7 mouse cellular contexts compared by ENCODE assay signal in genomic region chr10:127668093-127669050, GRCm38 (mm10). TPM values are rescaled to one million over a fixed set of nuclear protein-coding genes. Genes with fewer than 3 reads are reported as not detected.
DNase-seq lines count a peak whose midpoint lies in the region; ATAC-seq lines count a peak whose summit lies in the region.

Gene Nab2, minus strand, starts transcription at chr10:127668568.

- intact Hi-C loops in gastrocnemius, postnatal 36 days (cut with DNase I), result no loop called here

- peak within 1 kb of the TSS; percentile 93 for H3K27ac ChIP-seq in intestine, embryonic 14.5 days (ENCODE audit: low read depth)
- peak within 1 kb of the TSS; percentile 97 for H3K27ac ChIP-seq in limb, embryonic 10.5 days
- peak within 1 kb of the TSS; percentile 2; the same call in 1 of the 2 replicates for H3K27ac ChIP-seq in midbrain, embryonic 11.5 days (ENCODE audit: low read depth, low read length)

- peak within 1 kb of the TSS; percentile 66 for H3K4me3 ChIP-seq in intestine, embryonic 14.5 days (ENCODE audit: low read depth, low read length)
- H3K4me3 ChIP-seq in limb, embryonic 10.5 days, result peak within 1 kb of the TSS; percentile 84
- peak within 1 kb of the TSS; percentile 31 for H3K4me3 ChIP-seq in midbrain, embryonic 11.5 days (ENCODE audit: low read depth, low read length)

- peak; percentile 70 to 75 for DNase-seq in cerebellum, postnatal 36 days
- peak; percentile 75 to 82 for DNase-seq in gastrocnemius, postnatal 36 days
- peak; percentile 79 for DNase-seq in intestine, embryonic 14.5 days (ENCODE audit: low spot score)
- peak; percentile 87 for DNase-seq in limb, embryonic 10.5 days (ENCODE audit: low spot score)
- DNase-seq in midbrain, embryonic 11.5 days (ENCODE audit: low spot score, missing footprints), result peak; percentile 93
- DNase-seq in spleen, adult 18-20 months, result peak; percentile 76 to 81

- WGBS in intestine, embryonic 14.5 days, result 4% methylated on average over 40 of the region's 40 CpGs
- 2% methylated on average over 40 of the region's 40 CpGs for WGBS in limb, embryonic 10.5 days
- WGBS in midbrain, embryonic 11.5 days, result 3% methylated on average over 40 of the region's 40 CpGs

- H3K9ac ChIP-seq in intestine, embryonic 14.5 days (ENCODE audit: low read length), result peak within 1 kb of the TSS; percentile 55
- peak within 1 kb of the TSS; percentile 64 for H3K9ac ChIP-seq in midbrain, embryonic 11.5 days (ENCODE audit: low read length)

- H3K27me3 ChIP-seq in intestine, embryonic 14.5 days (replicated peaks; ENCODE audit: control insufficient read depth, insufficient read depth, low read length), result peaks cover 4% of the 10 kb centered on the region; the same call in 1 of the 2 replicates
- H3K27me3 ChIP-seq in limb, embryonic 10.5 days (ENCODE audit: low read depth, poor library complexity, severe bottlenecking), result peaks cover 24% of the 10 kb centered on the region
- peaks cover 53% of the 10 kb centered on the region for H3K27me3 ChIP-seq in midbrain, embryonic 11.5 days (ENCODE audit: control insufficient read depth, insufficient read depth, low read length)

- H3K36me3 ChIP-seq in intestine, embryonic 14.5 days (ENCODE audit: control insufficient read depth, insufficient read depth, low read length), result peaks cover 13% of the 10 kb centered on the region; the same call in 1 of the 2 replicates
- H3K36me3 ChIP-seq in limb, embryonic 10.5 days, result peaks cover 17% of the 10 kb centered on the region
- H3K36me3 ChIP-seq in midbrain, embryonic 11.5 days (ENCODE audit: control insufficient read depth, insufficient read depth, low read length), result no peaks in the 10 kb centered on the region

- peak; percentile 55 for ATAC-seq in activated CD4-positive, CD25-positive, alpha-beta regulatory T cell, adult 4 months
- ATAC-seq in intestine, embryonic 14.5 days (replicated peaks; ENCODE audit: low FRiP score, low TSS enrichment, low read depth), result peak; percentile 13
- peak; percentile 24; the same call in 1 of the 2 replicates for ATAC-seq in midbrain, embryonic 11.5 days (ENCODE audit: low FRiP score)

- peaks cover 52% of the 10 kb centered on the region for H3K4me1 ChIP-seq in intestine, embryonic 14.5 days (replicated peaks; ENCODE audit: control insufficient read depth, insufficient read depth, low read length)
- peaks cover 69% of the 10 kb centered on the region for H3K4me1 ChIP-seq in limb, embryonic 10.5 days
- peaks cover 30% of the 10 kb centered on the region for H3K4me1 ChIP-seq in midbrain, embryonic 11.5 days (ENCODE audit: control insufficient read depth, insufficient read depth, low read length)

- H3K9me3 ChIP-seq in intestine, embryonic 14.5 days (ENCODE audit: control insufficient read depth, low read length), result no peaks in the 10 kb centered on the region
- no peaks in the 10 kb centered on the region for H3K9me3 ChIP-seq in limb, embryonic 10.5 days (replicated peaks)
- H3K9me3 ChIP-seq in midbrain, embryonic 11.5 days (ENCODE audit: control insufficient read depth, low read length), result no peaks in the 10 kb centered on the region

- H3K4me2 ChIP-seq in intestine, embryonic 14.5 days (ENCODE audit: low read length), result peak within 1 kb of the TSS; percentile 85
- H3K4me2 ChIP-seq in midbrain, embryonic 11.5 days, result peak within 1 kb of the TSS; percentile 59

RNA-seq across cellular contexts. Expression of gene Nab2, which starts in this region (rescaled TPM):
- 10 to 100 TPM in 1 of 2 experiments, 1 to 10 TPM in 1; 7.4 to 10.2 TPM for polyA plus RNA-seq in activated CD4-positive, CD25-positive, alpha-beta regulatory T cell, adult 4 months (2017; shearing (Covaris generic))
- 1 to 10 TPM; 2.3 to 4.4 TPM for total RNA-seq in gastrocnemius, postnatal 36 days (2021)
- 7.4 and 7.5 TPM in 2 replicates for polyA plus RNA-seq in intestine, embryonic 14.5 days (2014; fragmentation: Nextera tagmentation; extraction: Ambion mirVana)
- polyA plus RNA-seq in limb, embryonic 10.5 days (2016; fragmentation: Nextera tagmentation; extraction: Ambion mirVana), result 13.1 and 17.4 TPM in 2 replicates
- polyA plus RNA-seq in midbrain, embryonic 11.5 days (2014; fragmentation: Nextera tagmentation; extraction: Ambion mirVana), result 2.1 and 2.2 TPM in 2 replicates

Comparison
In these comparisons a context has a peak if more than half of its experiments do, and no peak if none do; other contexts are left out.
1. Peak in every context shown above with its lines: DNase-seq, ATAC-seq, H3K4me3 ChIP-seq and H3K27ac ChIP-seq.
2. H3K27ac ChIP-seq: peak in every context shown above with its lines; median percentile 97 in limb, embryonic 10.5 days; 93 in intestine, embryonic 14.5 days; 2 in midbrain, embryonic 11.5 days.
3. H3K4me3 ChIP-seq: peak in every context shown above with its lines; median percentile 84 in limb, embryonic 10.5 days; 66 in intestine, embryonic 14.5 days; 31 in midbrain, embryonic 11.5 days.